Mouse (Mus musculus): ENCODE measurements at regions not wholly inside any gene's neighbourhood (a gene's known extent, or its start where the extent isn't known, plus 50 kb on each side); places are given as distances from the start of the nearest gene placed in this dataset.

GRCm38 (mm10) chr6:10970587-10971138, 936.6 kb downstream of the Ndufa4 start:
- DNase-seq (ENCODE audit: extremely low spot score, low spot score): peak; percentile 48
- Histone ChIP-seq H3K4me1 (peaks cover 25% of the 10 kb centered on the region), H3K9me3 (no peaks in the 10 kb centered on the region), H3K4me3 (peak overlapping the region; percentile 24), H3K27me3 (ENCODE audit: poor library complexity, severe bottlenecking) (no peaks in the 10 kb centered on the region), H3K36me3 (replicated peaks) (no peaks in the 10 kb centered on the region), H3K27ac (peak overlapping the region; percentile 70)
- 7% methylated on average over 11 of the region's 11 CpGs for WGBS

GRCm38 (mm10) chr6:10969841-10970536, 937.3 kb downstream of the Ndufa4 start:
- H3K9me3 ChIP-seq: no peaks in the 10 kb centered on the region
- DNase-seq (ENCODE audit: extremely low spot score, low spot score): peak; percentile 40
- peak overlapping the region; percentile 70 for H3K27ac ChIP-seq

GRCm38 (mm10) chr6:10943545-10943944, 963.8 kb downstream of the Ndufa4 start:
- H3K27me3 ChIP-seq (ENCODE audit: poor library complexity, severe bottlenecking): no peaks in the 10 kb centered on the region
- H3K4me3 ChIP-seq: no peak overlapping the region
- no peaks in the 10 kb centered on the region for H3K36me3 ChIP-seq (replicated peaks)
- no peaks in the 10 kb centered on the region for H3K4me1 ChIP-seq
- 82% methylated on average over 1 of the region's 1 CpGs for WGBS
- H3K27ac ChIP-seq: no peak overlapping the region
- DNase-seq (ENCODE audit: extremely low spot score, low spot score): no peak
- no peaks in the 10 kb centered on the region for H3K9me3 ChIP-seq

More at GRCm38 (mm10) chr6:10969841-10970536, 937.3 kb downstream of the Ndufa4 start:
- Histone ChIP-seq H3K36me3 (replicated peaks) (no peaks in the 10 kb centered on the region), H3K4me3 (peak overlapping the region; percentile 24; the same call in 1 of the 2 replicates), H3K27me3 (ENCODE audit: poor library complexity, severe bottlenecking) (no peaks in the 10 kb centered on the region), H3K4me1 (peaks cover 25% of the 10 kb centered on the region)
- 19% methylated on average over 7 of the region's 7 CpGs for WGBS

- Histone ChIP-seq H3K9me3 (no peaks in the 10 kb centered on the region), H3K36me3 (replicated peaks) (no peaks in the 10 kb centered on the region), H3K4me3 (no peak overlapping the region), H3K27me3 (ENCODE audit: poor library complexity, severe bottlenecking) (no peaks in the 10 kb centered on the region), H3K4me1 (no peaks in the 10 kb centered on the region), H3K27ac (no peak overlapping the region)
- no peak for DNase-seq (ENCODE audit: extremely low spot score, low spot score)
- 95% methylated on average over 3 of the region's 3 CpGs for WGBS
Measured at GRCm38 (mm10) chr6:10941470-10941869, 965.8 kb downstream of the Ndufa4 start.

Measured in forebrain, embryonic 10.5 days (tissue).